Mouse (Mus musculus): ENCODE data around the gene Slitrk1. TPM values are rescaled to one million over a fixed set of nuclear protein-coding genes. Genes with fewer than 3 reads are reported as not detected.

Slitrk1 gene
- 0.01 and 0.02 TPM in 2 replicates for polyA plus RNA-seq (2012; rRNA removed)
- not detected in 2 replicates for polyA plus RNA-seq (2014; fragmentation: Nextera tagmentation; extraction: Ambion mirVana)

GRCm38 (mm10) chr14:108913714-108914263 is at the start of gene Slitrk1:
Gene Slitrk1 (minus strand): TSS chr14:108914158.
- Histone ChIP-seq H3K27ac (no peak within 1 kb of the TSS), H3K27me3 (ENCODE audit: control insufficient read depth, insufficient read depth, low read length) (peaks cover 6% of the 10 kb centered on the region), H3K36me3 (replicated peaks; ENCODE audit: control insufficient read depth, insufficient read depth, low read depth) (no peaks in the 10 kb centered on the region), H3K4me1 (replicated peaks; ENCODE audit: control insufficient read depth in 2 of 2, insufficient read depth in 2 of 2, low read length in 1 of 2) (no peaks in the 10 kb centered on the region), H3K4me3 (ENCODE audit: insufficient read depth in 1 of 2, low read depth in 2 of 2, low read length in 2 of 2) (no peak within 1 kb of the TSS), H3K4me2 (ENCODE audit: low read depth) (no peak within 1 kb of the TSS), H3K9me3 (ENCODE audit: control insufficient read depth, low read length) (no peaks in the 10 kb centered on the region), H3K9ac (replicated peaks) (no peak within 1 kb of the TSS)
- ATAC-seq (ENCODE audit: insufficient read depth), result no peak
- WGBS (ENCODE audit: insufficient replicate concordance), result 2% methylated on average over 25 of the region's 25 CpGs
- no peak for DNase-seq (ENCODE audit: low read depth in 3 of 3, low spot score in 3 of 3)
- TF ChIP-seq EP300 (IDR thresholded peaks at IDR 0.05; ENCODE audit: low read depth) (no peak), CTCF (IDR thresholded peaks at IDR 0.05; ENCODE audit: low read depth) (no peak)

- ATAC-seq (ENCODE audit: insufficient read depth) (no peak), DNase-seq (ENCODE audit: low read depth in 3 of 3, low spot score in 3 of 3) (no peak)
- Histone ChIP-seq H3K9ac (replicated peaks) (no peak overlapping the region), H3K4me2 (ENCODE audit: low read depth) (no peak overlapping the region), H3K4me3 (ENCODE audit: insufficient read depth in 1 of 2, low read depth in 2 of 2, low read length in 2 of 2) (no peak overlapping the region), H3K4me1 (replicated peaks; ENCODE audit: control insufficient read depth in 2 of 2, insufficient read depth in 2 of 2, low read length in 1 of 2) (no peaks in the 10 kb centered on the region), H3K27me3 (ENCODE audit: control insufficient read depth, insufficient read depth, low read length) (no peaks in the 10 kb centered on the region), H3K9me3 (ENCODE audit: control insufficient read depth, low read length) (no peaks in the 10 kb centered on the region), H3K27ac (no peak overlapping the region), H3K36me3 (replicated peaks; ENCODE audit: control insufficient read depth, insufficient read depth, low read depth) (no peaks in the 10 kb centered on the region)
- no peak for TF ChIP-seq EP300 (IDR thresholded peaks at IDR 0.05; ENCODE audit: low read depth)
- no peak for TF ChIP-seq CTCF (IDR thresholded peaks at IDR 0.05; ENCODE audit: low read depth)
- WGBS (ENCODE audit: insufficient replicate concordance), result 43% methylated on average over 1 of the region's 1 CpGs
Observed at GRCm38 (mm10) chr14:108935777-108936176, 21.8 kb upstream of the Slitrk1 start.

- Histone ChIP-seq H3K4me1 (replicated peaks; ENCODE audit: control insufficient read depth in 2 of 2, insufficient read depth in 2 of 2, low read length in 1 of 2) (no peaks in the 10 kb centered on the region), H3K27ac (no peak overlapping the region), H3K9me3 (ENCODE audit: control insufficient read depth, low read length) (no peaks in the 10 kb centered on the region), H3K4me3 (ENCODE audit: insufficient read depth in 1 of 2, low read depth in 2 of 2, low read length in 2 of 2) (no peak overlapping the region), H3K9ac (replicated peaks) (no peak overlapping the region), H3K27me3 (ENCODE audit: control insufficient read depth, insufficient read depth, low read length) (peaks cover 6% of the 10 kb centered on the region), H3K36me3 (replicated peaks; ENCODE audit: control insufficient read depth, insufficient read depth, low read depth) (no peaks in the 10 kb centered on the region), H3K4me2 (ENCODE audit: low read depth) (no peak overlapping the region)
- WGBS (ENCODE audit: insufficient replicate concordance), result 19% methylated on average over 16 of the region's 16 CpGs
- DNase-seq (ENCODE audit: low read depth in 3 of 3, low spot score in 3 of 3) (no peak), ATAC-seq (ENCODE audit: insufficient read depth) (no peak)
- TF ChIP-seq CTCF (IDR thresholded peaks at IDR 0.05; ENCODE audit: low read depth) (no peak), EP300 (IDR thresholded peaks at IDR 0.05; ENCODE audit: low read depth) (no peak)
Observed at GRCm38 (mm10) chr14:108914336-108914735, 378 bp upstream of the Slitrk1 start.

GRCm38 (mm10) chr14:108912876-108913490 is 975 bp downstream of the Slitrk1 start:
- Histone ChIP-seq H3K4me1 (replicated peaks; ENCODE audit: control insufficient read depth in 2 of 2, insufficient read depth in 2 of 2, low read length in 1 of 2) (no peaks in the 10 kb centered on the region), H3K9ac (replicated peaks) (no peak overlapping the region), H3K27me3 (ENCODE audit: control insufficient read depth, insufficient read depth, low read length) (peaks cover 6% of the 10 kb centered on the region), H3K27ac (no peak overlapping the region), H3K9me3 (ENCODE audit: control insufficient read depth, low read length) (no peaks in the 10 kb centered on the region), H3K4me3 (ENCODE audit: insufficient read depth in 1 of 2, low read depth in 2 of 2, low read length in 2 of 2) (no peak overlapping the region), H3K36me3 (replicated peaks; ENCODE audit: control insufficient read depth, insufficient read depth, low read depth) (no peaks in the 10 kb centered on the region), H3K4me2 (ENCODE audit: low read depth) (no peak overlapping the region)
- WGBS (ENCODE audit: insufficient replicate concordance), result 3% methylated on average over 21 of the region's 21 CpGs
- DNase-seq (ENCODE audit: low read depth in 3 of 3, low spot score in 3 of 3) (no peak), ATAC-seq (ENCODE audit: insufficient read depth) (no peak)
- TF ChIP-seq EP300 (IDR thresholded peaks at IDR 0.05; ENCODE audit: low read depth), result no peak
- TF ChIP-seq CTCF (IDR thresholded peaks at IDR 0.05; ENCODE audit: low read depth), result no peak

GRCm38 (mm10) chr14:108912021-108912875 is 1.7 kb downstream of the Slitrk1 start:
- no peak overlapping the region for H3K4me3 ChIP-seq (ENCODE audit: insufficient read depth in 1 of 2, low read depth in 2 of 2, low read length in 2 of 2)
- DNase-seq (ENCODE audit: low read depth in 3 of 3, low spot score in 3 of 3) (no peak), ATAC-seq (ENCODE audit: insufficient read depth) (no peak)
- peaks cover 6% of the 10 kb centered on the region for H3K27me3 ChIP-seq (ENCODE audit: control insufficient read depth, insufficient read depth, low read length)
- no peaks in the 10 kb centered on the region for H3K4me1 ChIP-seq (replicated peaks; ENCODE audit: control insufficient read depth in 2 of 2, insufficient read depth in 2 of 2, low read length in 1 of 2)
- TF ChIP-seq CTCF (IDR thresholded peaks at IDR 0.05; ENCODE audit: low read depth) (no peak), EP300 (IDR thresholded peaks at IDR 0.05; ENCODE audit: low read depth) (no peak)
- H3K36me3 ChIP-seq (replicated peaks; ENCODE audit: control insufficient read depth, insufficient read depth, low read depth), result no peaks in the 10 kb centered on the region
- no peak overlapping the region for H3K4me2 ChIP-seq (ENCODE audit: low read depth)
- WGBS (ENCODE audit: insufficient replicate concordance), result 5% methylated on average over 24 of the region's 24 CpGs
- H3K27ac ChIP-seq, result no peak overlapping the region
- no peaks in the 10 kb centered on the region for H3K9me3 ChIP-seq (ENCODE audit: control insufficient read depth, low read length)
- no peak overlapping the region for H3K9ac ChIP-seq (replicated peaks)

Data from liver, embryonic 14.5 days (tissue).